Mouse (Mus musculus) myocyte (in vitro differentiated cells): ENCODE results near the gene Diaph2. TPM values are rescaled to one million over a fixed set of nuclear protein-coding genes. Genes with fewer than 3 reads are reported as not detected.
"Not testable (repeated sequence)": the region's sequence is repeated elsewhere in the genome, so short reads cannot be mapped to it uniquely, and the experiment has no call there.

Experiments
- H3K27me3 ChIP-seq: one replicate; pipeline ENCODE4 v1.6.1; 2011; ENCODE audit not compliant: control insufficient read depth, insufficient read depth, insufficient read length
- H3K36me3 ChIP-seq: one replicate; pipeline ENCODE4 v1.6.1; 2011; ENCODE audit not compliant: control insufficient read depth, insufficient read depth
- H3K4me2 ChIP-seq: one replicate; pipeline ENCODE4 v1.6.1; 2011; ENCODE audit warnings: low read depth, control low read depth
- H3K4me3 ChIP-seq: one replicate; pipeline ENCODE4 v1.5.1; 2011; ENCODE audit warnings: mild to moderate bottlenecking, control low read depth, moderate library complexity
- H3K79me2 ChIP-seq: one replicate; pipeline ENCODE4 v1.6.1; 2011; ENCODE audit not compliant: control insufficient read depth, insufficient read depth
- H3ac ChIP-seq: one replicate; pipeline ENCODE4 v1.6.1; 2011; ENCODE audit not compliant: control insufficient read depth, insufficient read length
- CEBPB ChIP-seq: IDR thresholded peaks from 2 replicates; pipeline ENCODE4 v1.6.1; 2011; ENCODE audit warnings: mild to moderate bottlenecking, moderate library complexity; ENCODE audit not compliant: poor library complexity, insufficient read depth, severe bottlenecking
- E2F4 ChIP-seq: IDR thresholded peaks from one replicate; pipeline ENCODE4 v1.6.1; 2011; ENCODE audit warnings: mild to moderate bottlenecking, control low read depth, moderate library complexity; ENCODE audit not compliant: insufficient read depth
- MAX ChIP-seq: IDR thresholded peaks from one replicate; pipeline ENCODE4 v1.6.1; 2011; ENCODE audit warnings: low read depth, mild to moderate bottlenecking, control low read depth
- MYOD1 ChIP-seq, 3 experiments: IDR thresholded peaks; one replicate each; pipeline ENCODE4 v1.6.1; 2011; ENCODE audit warnings: control low read depth in 2 of 3, low read depth in 2 of 3, mild to moderate bottlenecking in 2 of 3, moderate library complexity in 1 of 3; ENCODE audit not compliant: insufficient read length in 2 of 3, control insufficient read depth in 1 of 3
- MYOG ChIP-seq, 3 experiments: IDR thresholded peaks; one replicate each; pipeline ENCODE4 v1.6.1; 2011; ENCODE audit warnings: control low read depth in 2 of 3, low read depth in 2 of 3, mild to moderate bottlenecking in 2 of 3; ENCODE audit not compliant: insufficient read length in 2 of 3, control insufficient read depth in 1 of 3, insufficient read depth in 1 of 3
- POLR2A ChIP-seq: IDR thresholded peaks from one replicate; pipeline ENCODE4 v1.6.1; 2011; ENCODE audit warnings: low read depth, mild to moderate bottlenecking, control low read depth, moderate library complexity; ENCODE audit not compliant: insufficient read length
- POLR2AphosphoS2 ChIP-seq: IDR thresholded peaks from one replicate; pipeline ENCODE4 v1.6.1; 2011; ENCODE audit warnings: low read depth, control low read depth; ENCODE audit not compliant: insufficient read length
- REST ChIP-seq: IDR thresholded peaks from one replicate; pipeline ENCODE4 v1.6.1; 2011; ENCODE audit warnings: mild to moderate bottlenecking, control low read depth, moderate library complexity; ENCODE audit not compliant: insufficient read depth, insufficient read length
- SRF ChIP-seq: IDR thresholded peaks from one replicate; pipeline ENCODE4 v1.6.1; 2011; ENCODE audit warnings: low read depth; ENCODE audit not compliant: control insufficient read depth, insufficient read length
- TCF12 ChIP-seq: IDR thresholded peaks from one replicate; pipeline ENCODE4 v1.6.1; 2011; ENCODE audit warnings: mild to moderate bottlenecking, control low read depth; ENCODE audit not compliant: poor library complexity, insufficient read depth, severe bottlenecking
- TCF3 ChIP-seq: IDR thresholded peaks from one replicate; pipeline ENCODE4 v1.6.1; 2011; ENCODE audit warnings: low read depth, control low read depth; ENCODE audit not compliant: insufficient read length
- USF1 ChIP-seq: IDR thresholded peaks from one replicate; pipeline ENCODE4 v1.6.1; 2011; ENCODE audit warnings: low read depth, mild to moderate bottlenecking, control low read depth, moderate library complexity
- polyA plus RNA-seq: library from polyadenylated mRNA; unstranded; fragments of >200 nt; fragmentation: generic; extraction: Trizol; gene quantifications from one replicate; pipeline ENCODE4 v1.2.1, GENCODE M21; 2012; ENCODE audit warnings: missing spikeins

Diaph2 gene
- polyA plus RNA-seq, 1 experiment: 1.4 TPM

- Histone ChIP-seq H3ac (no peak overlapping the region), H3K79me2 (no peaks in the 10 kb centered on the region), H3K4me2 (no peak overlapping the region), H3K36me3 (no peaks in the 10 kb centered on the region), H3K4me3 (no peak overlapping the region), H3K27me3 (no peaks in the 10 kb centered on the region)
- TF ChIP-seq E2F4 (no peak), SRF (no peak)
Measured at GRCm38 (mm10) chrX:130403214-130403613, 653.7 kb downstream of the Diaph2 start.

GRCm38 (mm10) chrX:130407471-130407870 lies 657.9 kb downstream of the Diaph2 start:
- H3ac ChIP-seq, H3K79me2 ChIP-seq, H3K4me3 ChIP-seq, H3K27me3 ChIP-seq, H3K4me2 ChIP-seq, H3K36me3 ChIP-seq: not testable (repeated sequence)

DNA sequence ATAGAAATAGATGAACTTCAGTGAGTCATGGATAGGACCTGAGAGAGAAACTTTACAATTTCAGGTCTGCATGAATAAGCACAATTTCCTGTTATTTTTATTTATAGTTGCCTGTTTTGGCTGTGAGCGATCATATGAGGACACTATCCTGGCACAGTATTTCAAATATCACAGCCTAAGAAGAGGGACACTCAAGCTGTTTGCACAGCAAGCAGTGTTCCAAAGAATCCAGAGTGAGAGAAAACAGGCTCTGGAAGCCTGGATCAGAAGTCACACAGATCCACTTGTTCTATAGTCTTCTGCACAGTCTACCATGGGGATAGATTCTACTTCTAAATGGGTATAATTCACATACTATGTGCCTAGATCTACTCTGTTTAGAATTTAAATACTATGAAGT lies 659.4 kb downstream of the Diaph2 start:
- Histone ChIP-seq H3ac (no peak overlapping the region), H3K79me2 (no peaks in the 10 kb centered on the region), H3K27me3 (no peaks in the 10 kb centered on the region), H3K4me2 (no peak overlapping the region), H3K36me3 (no peaks in the 10 kb centered on the region), H3K4me3 (no peak overlapping the region)
- TF ChIP-seq REST (no peak), POLR2AphosphoS2 (no peak), E2F4 (no peak), TCF12 (no peak), MAX (no peak), TCF3 (no peak), MYOD1 (IDR thresholded peaks at IDR 0.05; ENCODE audit: control insufficient read depth in 1 of 3, insufficient read length in 2 of 3, low read depth in 2 of 3) (no peak), SRF (no peak), CEBPB (no peak), USF1 (no peak), POLR2A (no peak), MYOG (IDR thresholded peaks at IDR 0.05; ENCODE audit: control insufficient read depth in 1 of 3, insufficient read depth in 1 of 3, insufficient read length in 2 of 3, low read depth in 2 of 3) (no peak)

GRCm38 (mm10) chrX:130423134-130423533 lies 673.6 kb downstream of the Diaph2 start:
- TF ChIP-seq POLR2AphosphoS2: no peak
- TF ChIP-seq SRF: no peak
- no peak for TF ChIP-seq MYOD1 (IDR thresholded peaks at IDR 0.05; ENCODE audit: control insufficient read depth in 1 of 3, insufficient read length in 2 of 3, low read depth in 2 of 3)
- TF ChIP-seq TCF3: no peak
- TF ChIP-seq USF1: no peak
- Histone ChIP-seq H3K27me3 (no peaks in the 10 kb centered on the region), H3K79me2 (no peaks in the 10 kb centered on the region), H3ac (no peak overlapping the region), H3K36me3 (no peaks in the 10 kb centered on the region), H3K4me2 (no peak overlapping the region), H3K4me3 (no peak overlapping the region)

DNA sequence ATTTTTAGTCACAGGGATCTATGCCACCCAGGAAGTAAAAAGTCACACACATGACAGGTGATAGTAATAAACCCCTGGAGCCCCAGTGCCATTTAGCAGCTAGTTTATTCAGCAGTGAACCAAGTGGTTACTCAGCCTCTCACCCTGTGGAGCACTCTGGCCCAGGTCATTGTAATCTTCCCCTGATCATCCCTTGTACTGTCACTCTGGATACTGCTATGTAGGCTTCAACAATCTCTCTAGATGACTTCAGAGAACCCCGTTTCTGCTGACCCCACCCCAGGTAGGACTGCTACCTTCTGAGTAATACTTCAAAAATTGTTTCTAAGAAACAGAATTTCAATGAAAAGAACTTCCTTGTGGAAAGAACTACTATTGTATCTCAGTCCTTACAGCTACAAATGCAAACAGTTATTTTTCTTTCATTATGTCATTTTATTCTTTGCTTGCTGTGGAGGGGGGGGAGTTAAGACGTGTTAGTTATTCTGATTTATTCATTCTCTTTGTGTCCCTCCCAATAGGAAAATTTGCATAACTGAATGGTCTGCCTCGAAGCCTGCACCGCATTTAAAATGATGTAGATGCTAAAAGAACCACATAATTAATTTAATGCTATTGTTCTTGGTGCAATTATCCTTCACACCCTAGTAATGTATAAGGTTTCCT lies 702.4 kb downstream of the Diaph2 start:
- Histone ChIP-seq H3K4me3 (no peak overlapping the region), H3ac (no peak overlapping the region), H3K36me3 (no peaks in the 10 kb centered on the region), H3K79me2 (no peaks in the 10 kb centered on the region), H3K4me2 (no peak overlapping the region), H3K27me3 (no peaks in the 10 kb centered on the region)
- no peak for TF ChIP-seq SRF
- no peak for TF ChIP-seq MYOD1 (IDR thresholded peaks at IDR 0.05; ENCODE audit: control insufficient read depth in 1 of 3, insufficient read length in 2 of 3, low read depth in 2 of 3)
- no peak for TF ChIP-seq MYOG (IDR thresholded peaks at IDR 0.05; ENCODE audit: control insufficient read depth in 1 of 3, insufficient read depth in 1 of 3, insufficient read length in 2 of 3, low read depth in 2 of 3)
- no peak for TF ChIP-seq E2F4
- TF ChIP-seq POLR2A: no peak
- no peak for TF ChIP-seq TCF12
- TF ChIP-seq TCF3: no peak
- no peak for TF ChIP-seq MAX
- TF ChIP-seq REST: no peak
- no peak for TF ChIP-seq CEBPB
- no peak for TF ChIP-seq POLR2AphosphoS2
- TF ChIP-seq USF1: no peak

DNA sequence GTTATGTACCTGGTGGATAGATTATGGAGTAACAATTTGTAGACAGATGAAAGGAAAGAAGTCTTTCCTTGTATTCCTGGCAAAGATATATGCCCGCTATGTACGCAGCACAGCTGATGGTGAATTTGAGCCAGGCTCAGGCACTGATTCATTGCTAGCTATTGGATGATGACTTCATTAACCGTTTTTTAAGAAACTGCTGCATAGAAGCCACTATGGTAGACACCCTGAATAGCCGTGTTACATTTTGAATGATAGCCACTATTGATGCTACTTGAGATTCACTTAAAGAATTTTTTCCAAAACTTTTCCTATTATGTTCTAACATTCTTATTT lies 702.9 kb downstream of the Diaph2 start:
- H3K4me3 ChIP-seq: no peak overlapping the region
- no peaks in the 10 kb centered on the region for H3K36me3 ChIP-seq
- no peak overlapping the region for H3K4me2 ChIP-seq
- no peaks in the 10 kb centered on the region for H3K79me2 ChIP-seq
- no peak for TF ChIP-seq MAX
- no peak for TF ChIP-seq POLR2AphosphoS2
- no peak for TF ChIP-seq MYOG (IDR thresholded peaks at IDR 0.05; ENCODE audit: control insufficient read depth in 1 of 3, insufficient read depth in 1 of 3, insufficient read length in 2 of 3, low read depth in 2 of 3)
- no peak for TF ChIP-seq MYOD1 (IDR thresholded peaks at IDR 0.05; ENCODE audit: control insufficient read depth in 1 of 3, insufficient read length in 2 of 3, low read depth in 2 of 3)
- H3K27me3 ChIP-seq: no peaks in the 10 kb centered on the region
- H3ac ChIP-seq: no peak overlapping the region
